Mouse (Mus musculus): ENCODE measurements around the gene Cd81.

- TF ChIP-seq CTCF (IDR thresholded peaks at IDR 0.05; ENCODE audit: low read depth) (no peak), EP300 (IDR thresholded peaks at IDR 0.05; ENCODE audit: low read depth) (no peak)
Observed at GRCm38 (mm10) chr7:143034112-143034511, 18.4 kb upstream of the Cd81 start.
